Mouse (Mus musculus) forebrain, embryonic 10.5 days (tissue): ENCODE data around the gene Rhox2e. TPM values are rescaled to one million over a fixed set of nuclear protein-coding genes. Genes with fewer than 3 reads are reported as not detected.
"Not testable (repeated sequence)": the region's sequence is repeated elsewhere in the genome, so short reads cannot be mapped to it uniquely, and the experiment has no call there.

Source experiments
- DNase-seq: peaks from one replicate; pipeline ENCODE4 v3.0.0-alpha.2; 2017; ENCODE audit warnings: low spot score; ENCODE audit errors: extremely low spot score
- H3K27ac ChIP-seq: fragments of 300-500 bp; sonication (generic); 2 replicates; pipeline ENCODE4 v1.5.1; 2016; ENCODE audit warnings: mild to moderate bottlenecking
- H3K27me3 ChIP-seq: fragments of 300-500 bp; sonication (generic); 2 replicates; pipeline ENCODE4 v1.6.1; 2016; ENCODE audit warnings: mild to moderate bottlenecking; ENCODE audit not compliant: poor library complexity, severe bottlenecking
- H3K36me3 ChIP-seq: fragments of 300-500 bp; sonication (generic); replicated peaks from 2 replicates; pipeline ENCODE4 v1.6.1; 2016; ENCODE audit warnings: mild to moderate bottlenecking, moderate library complexity
- H3K4me1 ChIP-seq: fragments of 300-500 bp; sonication (generic); 2 replicates; pipeline ENCODE4 v1.6.1; 2016
- H3K4me3 ChIP-seq: fragments of 300-500 bp; sonication (generic); 2 replicates; pipeline ENCODE4 v1.5.1; 2016; ENCODE audit warnings: mild to moderate bottlenecking, moderate library complexity
- H3K9me3 ChIP-seq: fragments of 300-500 bp; sonication (generic); 2 replicates; pipeline ENCODE4 v1.6.1; 2016; ENCODE audit warnings: mild to moderate bottlenecking, moderate library complexity
- WGBS: fragments of 180-500 bp; shearing (Covaris S2); methylation state at CpG from one replicate; pipeline ENCODE4 v1.1.7; 2016; 5-methylcytosine and 5-hydroxymethylcytosine counted together
- polyA plus RNA-seq: library from polyadenylated mRNA; unstranded; fragments of >200 nt; fragmentation: Nextera tagmentation; extraction: Ambion mirVana; gene quantifications from 2 replicates; pipeline ENCODE4 v1.2.1, GENCODE M21; 2016

The Rhox2e gene
- polyA plus RNA-seq = not detected in 2 replicates

GRCm38 (mm10) chrX:37530152-37530551 is at the start of gene Rhox2e:
Gene Rhox2e, plus strand, starts transcription at chrX:37530452.
- H3K4me1 ChIP-seq, H3K27me3 ChIP-seq, H3K9me3 ChIP-seq, H3K27ac ChIP-seq, H3K4me3 ChIP-seq, DNase-seq, H3K36me3 ChIP-seq: not testable (repeated sequence)
- 100% methylated on average over 2 of the region's 8 CpGs for WGBS

- not testable (repeated sequence) for H3K4me1 ChIP-seq, H3K4me3 ChIP-seq, H3K27ac ChIP-seq, H3K27me3 ChIP-seq, H3K36me3 ChIP-seq, H3K9me3 ChIP-seq, DNase-seq
- WGBS = 97% methylated on average over 17 of the region's 18 CpGs
These were observed 16.2 kb upstream of the Rhox2e start, which contains the start of gene Rhox4d for GRCm38 (mm10) chrX:37514059-37514458. Gene Rhox4d, plus strand, starts transcription at chrX:37514359.

- not testable (repeated sequence) for H3K27ac ChIP-seq
- no CpG with 5 or more reads among the region's 4 CpGs for WGBS
These were observed 11.5 kb downstream of the Rhox2e start, which contains the start of gene Rhox3e for GRCm38 (mm10) chrX:37541719-37542118. Gene Rhox3e, plus strand, starts transcription at chrX:37542019.

GRCm38 (mm10) chrX:37557112-37557511 is 26.9 kb downstream of the Rhox2e start, which contains the start of gene Rhox4e:
Gene Rhox4e, plus strand, starts transcription at chrX:37557412.
- H3K36me3 ChIP-seq, DNase-seq, H3K9me3 ChIP-seq, H3K27me3 ChIP-seq, H3K4me1 ChIP-seq, H3K27ac ChIP-seq, H3K4me3 ChIP-seq: not testable (repeated sequence)
- 95% methylated on average over 10 of the region's 18 CpGs for WGBS

More at GRCm38 (mm10) chrX:37541719-37542118, 11.5 kb downstream of the Rhox2e start, which contains the start of gene Rhox3e:
- DNase-seq, H3K36me3 ChIP-seq, H3K27me3 ChIP-seq, H3K9me3 ChIP-seq, H3K4me3 ChIP-seq, H3K4me1 ChIP-seq: not testable (repeated sequence)

GRCm38 (mm10) chrX:37571105-37571504 is 40.9 kb downstream of the Rhox2e start, which contains the start of gene Rhox2f:
Gene Rhox2f, plus strand, starts transcription at chrX:37571405.
- WGBS = 91% methylated on average over 8 of the region's 8 CpGs
- not testable (repeated sequence) for H3K4me3 ChIP-seq

GRCm38 (mm10) chrX:37572638-37573037 is 42.4 kb downstream of the Rhox2e start:
- WGBS = 65% methylated on average over 2 of the region's 2 CpGs

More at GRCm38 (mm10) chrX:37571105-37571504, 40.9 kb downstream of the Rhox2e start, which contains the start of gene Rhox2f:
- H3K36me3 ChIP-seq, H3K4me1 ChIP-seq, H3K27me3 ChIP-seq, DNase-seq, H3K27ac ChIP-seq, H3K9me3 ChIP-seq: not testable (repeated sequence)

GRCm38 (mm10) chrX:37580692-37581091 is 50.4 kb downstream of the Rhox2e start, which contains the start of gene Rhox3f:
Gene Rhox3f, plus strand, starts transcription at chrX:37580992.
- H3K36me3 ChIP-seq, DNase-seq, H3K9me3 ChIP-seq: not testable (repeated sequence)

More at GRCm38 (mm10) chrX:37572638-37573037, 42.4 kb downstream of the Rhox2e start:
- H3K27ac ChIP-seq, H3K9me3 ChIP-seq, H3K4me1 ChIP-seq, H3K36me3 ChIP-seq, H3K4me3 ChIP-seq, H3K27me3 ChIP-seq, DNase-seq: not testable (repeated sequence)

More at GRCm38 (mm10) chrX:37580692-37581091, 50.4 kb downstream of the Rhox2e start, which contains the start of gene Rhox3f:
- not testable (repeated sequence) for H3K4me1 ChIP-seq, H3K27ac ChIP-seq, H3K4me3 ChIP-seq, H3K27me3 ChIP-seq

Other genes starting within 250 kb of the Rhox2e start
- not detected in 2 replicates for gene Rhox3a2, start 150.4 kb upstream of the Rhox2e start, polyA plus RNA-seq
- 0.27 and 0.32 TPM in 2 replicates for gene Rhox4a2, start 139.6 kb upstream of the Rhox2e start, polyA plus RNA-seq
- not detected in 2 replicates for gene Rhox2b, start 118.4 kb upstream of the Rhox2e start, polyA plus RNA-seq
- not detected in 2 replicates for gene Rhox4b, start 98.0 kb upstream of the Rhox2e start, polyA plus RNA-seq
- 0.43 and 0.77 TPM in 2 replicates for gene Rhox2c, start 76.8 kb upstream of the Rhox2e start, polyA plus RNA-seq
- gene Rhox3c, start 71.9 kb upstream of the Rhox2e start, polyA plus RNA-seq = not detected in 2 replicates
- not detected in 2 replicates for gene Rhox4c, start 50.1 kb upstream of the Rhox2e start, polyA plus RNA-seq
- not detected in 2 replicates for gene Rhox2d, start 37.0 kb upstream of the Rhox2e start, polyA plus RNA-seq
- not detected in 2 replicates for gene Rhox4d, start 16.1 kb upstream of the Rhox2e start, polyA plus RNA-seq
- not detected in 2 replicates for gene Rhox3e, start 11.6 kb downstream of the Rhox2e start, polyA plus RNA-seq
- not detected in 2 replicates for gene Rhox4e, start 27.0 kb downstream of the Rhox2e start, polyA plus RNA-seq
- gene Rhox2f, start 41.0 kb downstream of the Rhox2e start, polyA plus RNA-seq = 0.57 TPM in 1 of 2 replicates, not detected in the other
- gene Rhox3f, start 50.5 kb downstream of the Rhox2e start, polyA plus RNA-seq = not detected in 2 replicates
- 0.17 TPM in 1 of 2 replicates, not detected in the other for gene Rhox4f, start 77.3 kb downstream of the Rhox2e start, polyA plus RNA-seq
- gene Rhox3g, start 98.2 kb downstream of the Rhox2e start, polyA plus RNA-seq = not detected in 2 replicates
- gene Rhox2g, start 113.0 kb downstream of the Rhox2e start, polyA plus RNA-seq = not detected in 2 replicates
- not detected in 2 replicates for gene Rhox4g, start 120.9 kb downstream of the Rhox2e start, polyA plus RNA-seq
- not detected in 2 replicates for gene Rhox3h, start 138.3 kb downstream of the Rhox2e start, polyA plus RNA-seq
- gene Rhox2h, start 142.8 kb downstream of the Rhox2e start, polyA plus RNA-seq = not detected in 2 replicates